Mouse (Mus musculus) heart, embryonic 14.5 days (tissue): ENCODE measurements around the gene Srrm1. TPM values are rescaled to one million over a fixed set of nuclear protein-coding genes. Genes with fewer than 3 reads are reported as not detected.

Experiments used
- ATAC-seq: fragments of 200-750 bp; cut with Nextera tagmentation; 2 replicates; pipeline ENCODE4 v1.8.0; 2017; ENCODE audit warnings: low read depth, moderate TSS enrichment; ENCODE audit not compliant: insufficient number of reproducible peaks, insufficient read depth, low FRiP score
- H3K27ac ChIP-seq, 2 experiments: fragments of 200-500 bp in 1 of 2; fragments of 300-500 bp in 1 of 2; sonication (generic) in 1 of 2; replicated peaks in 1 of 2; 2 replicates each; pipeline ENCODE4 v1.5.1; 2012 to 2014; ENCODE audit warnings: low read depth in 2 of 2, low read length in 2 of 2, control low read depth in 1 of 2, mild to moderate bottlenecking in 1 of 2, mixed read lengths in 1 of 2; ENCODE audit not compliant: control insufficient read depth in 1 of 2, insufficient read depth in 1 of 2
- H3K27me3 ChIP-seq: fragments of 300-500 bp; sonication (generic); 2 replicates; pipeline ENCODE4 v1.6.1; 2014; ENCODE audit warnings: mild to moderate bottlenecking, low read length, control low read depth; ENCODE audit not compliant: control insufficient read depth, insufficient read depth
- H3K36me3 ChIP-seq: fragments of 300-500 bp; sonication (generic); 2 replicates; pipeline ENCODE4 v1.6.1; 2014; ENCODE audit warnings: mild to moderate bottlenecking, control low read depth, low read length, mixed read lengths; ENCODE audit not compliant: control insufficient read depth, insufficient read depth
- H3K4me1 ChIP-seq, 2 experiments: fragments of 200-500 bp in 1 of 2; fragments of 300-500 bp in 1 of 2; sonication (generic) in 1 of 2; 2 replicates each; pipeline ENCODE4 v1.6.1; 2012 to 2014; ENCODE audit warnings: low read length in 2 of 2, control low read depth in 1 of 2, mixed read lengths in 1 of 2; ENCODE audit not compliant: control insufficient read depth in 2 of 2, insufficient read depth in 2 of 2
- H3K4me2 ChIP-seq: fragments of 300-500 bp; sonication (generic); 2 replicates; pipeline ENCODE4 v1.6.1; 2014; ENCODE audit warnings: mild to moderate bottlenecking, low read length
- H3K4me3 ChIP-seq, 2 experiments: fragments of 200-500 bp in 1 of 2; fragments of 300-500 bp in 1 of 2; sonication (generic) in 1 of 2; 2 replicates each; pipeline ENCODE4 v1.5.1; 2012 to 2014; ENCODE audit warnings: low read length in 2 of 2, mild to moderate bottlenecking in 2 of 2, control low read depth in 1 of 2, low read depth in 1 of 2, moderate library complexity in 1 of 2; ENCODE audit not compliant: control insufficient read depth in 1 of 2, insufficient read depth in 1 of 2
- H3K9ac ChIP-seq: fragments of 300-500 bp; sonication (generic); 2 replicates; pipeline ENCODE4 v1.6.1; 2014; ENCODE audit warnings: mild to moderate bottlenecking, low read length
- H3K9me3 ChIP-seq: fragments of 300-500 bp; sonication (generic); 2 replicates; pipeline ENCODE4 v1.6.1; 2016; ENCODE audit warnings: low read length, control low read depth; ENCODE audit not compliant: control insufficient read depth
- WGBS: fragments of 180-500 bp; shearing (Covaris S2); extraction: QIAGEN DNeasy Blood & Tissue Kit; methylation state at CpG from one replicate; pipeline ENCODE4 v1.1.7; 2014; 5-methylcytosine and 5-hydroxymethylcytosine counted together
- polyA plus RNA-seq: library from polyadenylated mRNA; unstranded; fragments of >200 nt; fragmentation: Nextera tagmentation; extraction: Ambion mirVana; gene quantifications from 2 replicates; pipeline ENCODE4 v1.2.1, GENCODE M21; 2014

Gene Srrm1
- polyA plus RNA-seq, 1 experiment from 2014 or later: 120 TPM

DNA sequence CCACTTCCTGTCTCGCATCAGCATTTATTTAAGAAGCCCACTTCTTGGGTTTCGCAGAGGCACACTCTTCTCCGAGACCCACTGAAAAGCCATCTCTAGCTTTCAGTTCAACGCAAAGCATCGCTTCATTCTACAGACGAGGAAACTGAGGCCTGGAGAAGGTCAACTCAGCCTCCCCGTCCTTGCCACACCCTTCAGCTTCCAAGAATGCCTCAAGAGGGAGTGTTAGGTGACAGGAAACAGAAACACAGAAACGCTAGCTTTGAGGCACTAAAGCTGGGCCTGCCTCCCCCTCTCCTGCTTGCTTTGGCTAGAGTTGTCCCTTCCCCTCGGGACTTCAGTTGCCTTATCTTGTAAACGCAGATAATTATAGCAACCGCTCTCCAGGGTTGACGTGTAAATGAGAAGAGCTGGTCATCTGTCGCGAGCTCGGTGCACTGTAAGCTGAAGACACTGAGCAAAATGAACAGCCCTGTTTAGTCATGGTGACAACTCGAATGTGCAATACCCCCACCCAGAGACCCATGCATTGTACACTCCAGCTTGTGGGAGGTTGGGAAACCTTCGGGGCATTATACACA, 39.9 kb downstream of the Srrm1 start:
- Histone ChIP-seq H3K4me2 (peak overlapping the region; percentile 62), H3K27ac (peak overlapping the region; percentile 95 to 97), H3K27me3 (no peaks in the 10 kb centered on the region), H3K4me3 (peak overlapping the region in 1 of 2 experiments; percentile 14; a peak in 1 of 4 replicates), H3K36me3 (peaks cover 30% of the 10 kb centered on the region), H3K9ac (peak overlapping the region; percentile 67), H3K9me3 (peaks cover 4% of the 10 kb centered on the region; the same call in 1 of the 2 replicates), H3K4me1 (peaks cover 40 to 50% of the 10 kb centered on the region in 2 experiments)
- peak; percentile 71 for ATAC-seq
- 11% methylated on average over 17 of the region's 17 CpGs for WGBS

DNA sequence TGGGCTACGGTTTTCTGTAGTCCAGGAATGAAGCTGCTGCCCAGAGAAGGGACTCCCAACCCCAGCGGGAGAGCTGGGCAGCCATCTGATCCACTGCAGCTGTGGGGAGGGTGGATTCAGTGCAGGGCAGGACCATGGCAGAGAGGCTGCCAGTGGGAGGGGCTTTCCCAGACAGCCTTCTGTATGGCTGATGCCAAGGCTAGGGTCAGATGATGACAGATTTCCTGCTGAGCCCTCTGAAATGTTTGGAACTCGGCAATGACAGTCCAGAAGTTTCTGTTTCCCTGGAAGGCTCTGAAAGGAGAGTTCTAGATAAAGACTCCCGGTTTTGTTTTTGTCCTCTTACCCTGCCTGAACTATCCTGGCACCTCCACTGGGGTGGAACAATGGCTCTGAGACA, 40.4 kb downstream of the Srrm1 start:
- Histone ChIP-seq H3K27ac (peak overlapping the region; percentile 95 to 97), H3K9me3 (peaks cover 4% of the 10 kb centered on the region; the same call in 1 of the 2 replicates), H3K4me2 (peak overlapping the region; percentile 62), H3K4me1 (peaks cover 43 to 54% of the 10 kb centered on the region in 2 experiments), H3K27me3 (no peaks in the 10 kb centered on the region), H3K4me3 (no peak overlapping the region), H3K36me3 (peaks cover 29% of the 10 kb centered on the region; the same call in 1 of the 2 replicates), H3K9ac (peak overlapping the region; percentile 57)
- WGBS: 11% methylated on average over 4 of the region's 4 CpGs
- peak; percentile 65; the same call in 1 of the 2 replicates for ATAC-seq

DNA sequence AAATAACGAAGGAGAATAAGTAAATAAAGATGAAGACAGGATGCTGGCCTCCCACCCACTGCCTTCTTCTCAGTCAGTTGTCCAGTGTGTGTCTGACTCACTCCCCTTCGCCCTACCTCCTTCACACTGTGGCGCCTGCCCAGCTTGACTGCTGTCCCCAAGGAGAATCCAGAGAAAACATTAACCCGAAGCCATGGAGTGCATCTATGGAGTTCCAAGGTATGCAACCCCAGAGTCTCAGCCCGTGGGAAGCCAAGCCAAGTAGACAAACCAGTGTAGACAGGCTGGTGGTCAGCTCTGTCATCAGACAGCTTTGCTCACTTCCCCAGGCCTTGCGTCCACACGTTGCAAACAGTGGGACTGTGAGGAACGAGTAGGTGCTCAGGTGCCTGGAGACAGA, 42.8 kb downstream of the Srrm1 start:
- whole genome bisulfite sequencing: 77% methylated on average over 8 of the region's 8 CpGs
- no peak overlapping the region for H3K4me3 ChIP-seq
- H3K4me1 ChIP-seq: peaks cover 60 to 69% of the 10 kb centered on the region in 2 experiments
- H3K27me3 ChIP-seq: no peaks in the 10 kb centered on the region
- peaks cover 4% of the 10 kb centered on the region; the same call in 1 of the 2 replicates for H3K9me3 ChIP-seq
- peaks cover 9% of the 10 kb centered on the region; the same call in 1 of the 2 replicates for H3K36me3 ChIP-seq
- no peak overlapping the region for H3K4me2 ChIP-seq
- ATAC-seq: no peak
- no peak overlapping the region for H3K9ac ChIP-seq
- H3K27ac ChIP-seq: no peak overlapping the region

DNA sequence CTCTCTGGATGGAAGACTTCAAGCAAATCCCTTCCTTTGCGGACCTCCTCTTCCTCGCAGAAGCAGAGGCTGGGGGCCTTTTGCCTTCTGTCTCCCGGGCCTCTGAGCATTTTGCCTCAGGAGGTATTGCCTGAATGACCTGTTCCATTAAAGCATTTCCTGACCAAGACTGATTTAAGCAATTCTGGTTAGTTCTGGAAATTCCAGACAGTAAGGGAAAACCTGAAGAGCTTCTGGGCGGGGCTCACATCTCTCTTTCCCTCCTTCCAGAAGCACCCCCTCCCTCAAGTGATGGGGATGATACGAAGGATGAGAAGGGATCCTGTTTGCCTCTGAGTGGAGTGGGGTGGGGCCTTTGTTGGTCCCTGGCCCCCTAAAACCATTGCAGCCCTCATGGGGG, 43.4 kb downstream of the Srrm1 start:
- H3K4me2 ChIP-seq: no peak overlapping the region
- H3K9me3 ChIP-seq: no peaks in the 10 kb centered on the region
- no peaks in the 10 kb centered on the region for H3K27me3 ChIP-seq
- H3K27ac ChIP-seq: peak overlapping the region; percentile 56 to 66; a peak in 3 of 4 replicates
- 47% methylated on average over 5 of the region's 5 CpGs for WGBS
- peaks cover 2% of the 10 kb centered on the region; the same call in 1 of the 2 replicates for H3K36me3 ChIP-seq
- H3K4me1 ChIP-seq: peaks cover 60 to 65% of the 10 kb centered on the region in 2 experiments
- peak overlapping the region; percentile 22; the same call in 1 of the 2 replicates for H3K9ac ChIP-seq
- no peak overlapping the region for H3K4me3 ChIP-seq
- no peak for ATAC-seq

DNA sequence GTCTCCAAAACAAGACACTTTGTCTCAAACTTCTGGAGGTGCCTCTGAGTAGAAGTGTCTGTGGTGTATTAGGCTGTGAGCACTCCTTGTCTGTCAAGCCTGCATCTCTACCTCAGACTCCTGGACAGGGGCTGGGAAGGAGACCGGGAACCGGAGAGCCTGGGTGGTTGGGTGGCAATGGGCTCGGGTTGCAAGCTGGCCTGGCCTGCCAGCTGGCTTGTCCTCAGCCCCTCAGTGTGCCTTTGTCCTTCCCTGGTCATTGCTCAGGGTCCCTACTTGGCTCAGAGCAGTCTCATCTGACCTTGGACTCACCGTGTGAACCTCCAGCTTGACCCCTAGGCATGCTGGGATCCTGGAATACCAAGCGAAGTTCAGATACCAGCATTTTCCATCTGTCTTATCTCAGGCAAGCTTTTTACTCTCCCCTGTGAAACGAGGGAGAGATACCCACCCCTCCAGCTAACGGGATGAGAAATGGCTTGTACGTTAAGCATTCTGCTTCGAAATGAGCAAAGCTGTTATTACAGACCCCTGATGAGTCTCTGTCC, 43.9 kb downstream of the Srrm1 start:
- Histone ChIP-seq H3K27me3 (no peaks in the 10 kb centered on the region), H3K9ac (peak overlapping the region; percentile 22; the same call in 1 of the 2 replicates), H3K9me3 (no peaks in the 10 kb centered on the region), H3K36me3 (no peaks in the 10 kb centered on the region), H3K4me2 (no peak overlapping the region), H3K4me3 (no peak overlapping the region), H3K4me1 (peaks cover 54 to 60% of the 10 kb centered on the region in 2 experiments), H3K27ac (peak overlapping the region; percentile 56 to 66)
- 20% methylated on average over 9 of the region's 9 CpGs for WGBS
- no peak for ATAC-seq

DNA sequence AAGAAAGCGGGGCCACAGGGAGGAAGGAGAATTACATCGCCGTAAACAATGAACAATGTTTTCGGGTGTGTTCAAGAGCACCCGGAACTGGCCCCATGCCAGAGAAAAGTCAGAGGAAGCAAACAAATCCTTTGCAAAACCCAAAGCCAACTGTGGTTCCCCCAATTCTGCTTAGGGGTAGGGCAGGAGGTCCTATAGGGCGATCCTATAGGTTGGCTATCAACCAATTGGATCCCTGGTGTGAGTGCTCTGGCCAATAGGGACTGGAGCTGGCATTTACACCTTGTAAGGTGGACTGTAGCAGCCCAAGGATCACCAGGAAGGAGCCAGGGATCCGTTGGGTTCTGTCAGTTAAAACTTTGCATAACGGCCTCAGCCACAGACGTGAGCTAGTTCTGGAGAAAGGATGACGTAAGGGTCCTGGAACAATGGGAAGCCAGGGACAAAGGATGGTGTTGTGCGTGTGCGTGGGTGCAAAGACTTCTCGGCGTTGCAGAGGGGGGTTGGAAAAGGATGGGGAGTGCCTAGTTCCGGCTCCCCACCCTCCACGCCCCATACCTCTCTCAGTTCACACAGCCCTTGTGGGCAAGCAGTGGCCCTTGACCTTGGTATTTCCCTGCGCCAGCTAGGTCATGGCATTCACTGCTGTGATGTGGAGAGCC, 46.0 kb downstream of the Srrm1 start:
- H3K9ac ChIP-seq: no peak overlapping the region
- H3K27ac ChIP-seq: peak overlapping the region; percentile 47 to 67
- H3K9me3 ChIP-seq: no peaks in the 10 kb centered on the region
- H3K4me2 ChIP-seq: no peak overlapping the region
- H3K4me1 ChIP-seq: peaks cover 36 to 39% of the 10 kb centered on the region in 2 experiments
- no peaks in the 10 kb centered on the region for H3K36me3 ChIP-seq
- no peaks in the 10 kb centered on the region for H3K27me3 ChIP-seq
- whole genome bisulfite sequencing: 59% methylated on average over 17 of the region's 17 CpGs
- no peak overlapping the region for H3K4me3 ChIP-seq
- peak; percentile 24 for ATAC-seq

DNA sequence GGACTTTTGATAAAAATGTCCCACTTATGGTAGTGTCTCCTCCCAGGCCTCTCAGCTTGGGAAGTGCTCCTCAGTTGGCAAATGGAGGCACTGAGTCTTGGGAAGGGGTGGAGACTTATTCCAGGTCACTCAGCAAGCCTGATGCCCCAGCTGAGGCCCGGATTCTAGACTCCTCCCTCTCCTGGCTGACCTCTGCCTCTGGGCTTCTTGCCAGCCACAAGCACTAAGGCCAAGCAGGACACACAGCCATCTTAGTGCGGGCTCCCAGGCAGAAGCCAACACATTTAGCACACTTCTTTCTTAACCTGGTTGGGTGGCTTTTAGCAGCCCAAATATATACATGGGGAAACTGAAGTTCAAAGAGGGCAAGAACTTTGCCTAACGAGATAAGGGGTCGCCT, 46.6 kb downstream of the Srrm1 start:
- H3K4me3 ChIP-seq: no peak overlapping the region
- H3K9ac ChIP-seq: no peak overlapping the region
- ATAC-seq: no peak
- H3K4me1 ChIP-seq: peaks cover 34 to 38% of the 10 kb centered on the region in 2 experiments
- peak overlapping the region in 1 of 2 experiments; percentile 67; a peak in 3 of 4 replicates for H3K27ac ChIP-seq
- H3K36me3 ChIP-seq: no peaks in the 10 kb centered on the region
- no peak overlapping the region for H3K4me2 ChIP-seq
- H3K9me3 ChIP-seq: no peaks in the 10 kb centered on the region
- H3K27me3 ChIP-seq: no peaks in the 10 kb centered on the region
- WGBS: 47% methylated on average over 4 of the region's 4 CpGs
